Mouse (Mus musculus): Measurements from ENCODE around the gene Cyp2c70. TPM values are rescaled to one million over a fixed set of nuclear protein-coding genes. Genes with fewer than 3 reads are reported as not detected.
"Not testable (repeated sequence)": the region's sequence is repeated elsewhere in the genome, so short reads cannot be mapped to it uniquely, and the experiment has no call there.

The Cyp2c70 gene
- 0.18 TPM in 1 of 2 replicates, not detected in the other for polyA plus RNA-seq (2015; fragmentation: Nextera tagmentation; extraction: Ambion mirVana)

DNA sequence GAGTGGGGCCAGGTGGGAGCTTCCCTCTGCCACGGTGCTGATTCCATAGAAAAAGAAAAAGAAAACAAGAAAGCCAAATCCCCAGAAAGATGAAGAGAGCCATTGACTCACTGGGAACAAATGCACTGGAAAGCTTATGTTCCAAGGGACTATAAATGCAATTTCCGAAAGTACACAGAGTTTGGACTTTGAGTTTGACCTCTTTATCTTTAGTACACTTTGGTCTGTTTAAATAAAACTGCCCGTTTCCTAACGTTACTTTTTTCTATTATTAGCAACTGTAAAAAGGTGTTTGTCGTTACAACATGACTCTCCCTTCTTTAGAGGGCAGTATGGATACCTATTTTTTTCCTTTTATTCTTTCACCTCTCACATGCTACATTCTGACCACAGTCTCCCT is at the start of gene Cyp2c70:
TSS of gene Cyp2c70 (minus strand) at position 174 of the 400 bp plus-strand sequence.
- no peak for ATAC-seq (replicated peaks; ENCODE audit: insufficient number of reproducible peaks, insufficient read depth, low FRiP score, low read depth)
- Histone ChIP-seq H3K4me2 (no peak within 1 kb of the TSS), H3K4me3 (no peak within 1 kb of the TSS), H3K9me3 (replicated peaks) (no peaks in the 10 kb centered on the region), H3K4me1 (replicated peaks) (no peaks in the 10 kb centered on the region), H3K27me3 (no peaks in the 10 kb centered on the region), H3K27ac (no peak within 1 kb of the TSS), H3K36me3 (no peaks in the 10 kb centered on the region), H3K9ac (no peak within 1 kb of the TSS)
- WGBS, result 57% methylated on average over 5 of the region's 5 CpGs

DNA sequence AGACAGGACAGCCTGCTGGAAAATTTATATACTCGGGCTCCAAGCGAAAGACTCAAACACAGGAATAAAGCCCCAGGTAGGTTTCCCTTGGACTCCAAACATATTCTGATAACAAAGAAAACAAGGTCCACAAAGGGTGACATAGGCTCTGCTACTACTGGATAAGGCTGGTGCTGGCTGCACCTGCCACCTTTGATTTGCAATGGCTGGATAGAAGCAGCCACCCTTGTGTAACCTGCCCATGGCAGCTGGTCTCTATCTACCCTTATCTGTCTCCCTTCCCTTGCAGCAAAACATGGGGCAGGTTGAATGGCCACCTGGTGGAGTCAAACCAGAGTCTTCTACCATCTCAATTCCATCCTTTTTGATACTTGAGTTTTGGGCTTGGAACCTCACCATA is 45.4 kb upstream of the Cyp2c70 start:
- Histone ChIP-seq H3K9ac (no peak overlapping the region), H3K4me1 (replicated peaks) (no peaks in the 10 kb centered on the region), H3K9me3 (replicated peaks) (no peaks in the 10 kb centered on the region), H3K27ac (no peak overlapping the region), H3K4me2 (no peak overlapping the region), H3K27me3 (no peaks in the 10 kb centered on the region), H3K36me3 (peaks cover 17% of the 10 kb centered on the region), H3K4me3 (no peak overlapping the region)
- 87% methylated on average over 2 of the region's 2 CpGs for WGBS
- ATAC-seq (replicated peaks; ENCODE audit: insufficient number of reproducible peaks, insufficient read depth, low FRiP score, low read depth), result no peak

DNA sequence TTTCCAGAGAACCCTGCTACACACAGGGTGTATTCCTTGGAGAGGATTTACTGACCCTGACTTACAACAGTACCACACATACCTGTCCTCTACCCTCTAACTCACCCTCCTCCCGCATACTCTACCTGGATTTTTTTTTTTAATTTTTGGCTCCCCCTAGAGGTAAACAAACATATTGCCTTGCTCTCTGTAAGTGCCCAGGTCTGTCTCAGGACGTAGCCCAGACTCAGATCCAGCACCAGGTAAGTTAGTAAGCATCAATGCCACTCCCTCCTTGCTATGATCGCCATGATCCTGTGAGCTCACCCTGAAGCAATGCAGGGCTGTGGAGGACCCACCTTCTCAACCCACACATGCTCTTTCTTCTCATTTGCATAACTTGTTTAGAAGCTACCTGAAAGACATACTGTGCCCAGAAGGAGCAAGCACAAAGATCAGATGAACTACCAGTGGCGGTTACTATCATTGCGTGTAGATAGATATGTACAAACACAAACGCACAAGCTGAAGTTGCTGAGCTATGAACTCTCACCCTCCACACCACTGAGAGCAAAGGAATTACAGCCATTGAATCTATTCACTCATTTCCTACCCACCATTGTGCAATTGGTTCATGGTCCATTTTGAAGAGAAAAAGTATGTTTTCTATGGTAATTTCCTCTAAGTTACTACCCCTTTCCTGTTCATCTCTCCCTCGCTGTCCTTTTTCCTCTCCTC is 44.9 kb upstream of the Cyp2c70 start:
- no peak overlapping the region for H3K9ac ChIP-seq
- WGBS, result 74% methylated on average over 7 of the region's 7 CpGs
- H3K36me3 ChIP-seq, result peaks cover 17% of the 10 kb centered on the region
- no peaks in the 10 kb centered on the region for H3K4me1 ChIP-seq (replicated peaks)
- H3K27ac ChIP-seq, result no peak overlapping the region
- no peaks in the 10 kb centered on the region for H3K9me3 ChIP-seq (replicated peaks)
- H3K4me3 ChIP-seq, result no peak overlapping the region
- H3K27me3 ChIP-seq, result no peaks in the 10 kb centered on the region
- H3K4me2 ChIP-seq, result no peak overlapping the region
- no peak for ATAC-seq (replicated peaks; ENCODE audit: insufficient number of reproducible peaks, insufficient read depth, low FRiP score, low read depth)

DNA sequence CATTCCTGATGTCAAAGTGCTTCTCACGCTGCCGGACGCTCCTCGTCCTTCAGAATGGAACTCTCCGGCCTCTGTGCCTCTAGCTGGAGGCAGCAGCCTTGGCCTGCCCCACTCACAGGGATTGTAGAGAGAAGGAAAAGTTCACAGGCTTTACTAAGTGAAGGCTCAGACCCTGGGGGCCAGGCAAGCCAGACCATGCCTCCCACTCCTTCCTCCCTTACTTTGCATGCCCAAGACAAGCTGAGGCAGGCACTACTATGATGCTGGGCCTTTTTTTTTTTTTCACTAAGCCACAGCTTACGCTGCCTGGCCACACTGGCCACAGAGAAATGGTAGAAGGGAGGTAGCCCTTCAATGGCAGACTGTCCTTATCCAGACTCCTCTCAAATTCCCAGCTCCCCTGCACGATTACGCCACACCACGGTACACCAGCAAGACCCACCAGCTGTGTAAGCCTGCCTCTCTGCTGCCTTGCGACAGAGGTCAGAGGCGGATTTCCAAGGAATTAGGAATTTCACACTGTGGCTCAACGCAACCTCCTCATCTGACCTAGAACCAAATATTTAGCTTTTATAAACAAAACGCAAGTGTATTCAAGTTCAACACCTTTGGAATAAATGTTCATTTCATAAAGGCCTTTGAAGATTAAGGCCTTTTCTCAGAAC is 44.1 kb upstream of the Cyp2c70 start:
- no peaks in the 10 kb centered on the region for H3K27me3 ChIP-seq
- no peak for ATAC-seq (replicated peaks; ENCODE audit: insufficient number of reproducible peaks, insufficient read depth, low FRiP score, low read depth)
- no peak overlapping the region for H3K4me2 ChIP-seq
- peaks cover 17% of the 10 kb centered on the region for H3K36me3 ChIP-seq
- H3K4me3 ChIP-seq, result no peak overlapping the region
- 85% methylated on average over 13 of the region's 13 CpGs for WGBS
- no peaks in the 10 kb centered on the region for H3K4me1 ChIP-seq (replicated peaks)
- no peak overlapping the region for H3K9ac ChIP-seq
- no peak overlapping the region for H3K27ac ChIP-seq
- no peaks in the 10 kb centered on the region for H3K9me3 ChIP-seq (replicated peaks)

DNA sequence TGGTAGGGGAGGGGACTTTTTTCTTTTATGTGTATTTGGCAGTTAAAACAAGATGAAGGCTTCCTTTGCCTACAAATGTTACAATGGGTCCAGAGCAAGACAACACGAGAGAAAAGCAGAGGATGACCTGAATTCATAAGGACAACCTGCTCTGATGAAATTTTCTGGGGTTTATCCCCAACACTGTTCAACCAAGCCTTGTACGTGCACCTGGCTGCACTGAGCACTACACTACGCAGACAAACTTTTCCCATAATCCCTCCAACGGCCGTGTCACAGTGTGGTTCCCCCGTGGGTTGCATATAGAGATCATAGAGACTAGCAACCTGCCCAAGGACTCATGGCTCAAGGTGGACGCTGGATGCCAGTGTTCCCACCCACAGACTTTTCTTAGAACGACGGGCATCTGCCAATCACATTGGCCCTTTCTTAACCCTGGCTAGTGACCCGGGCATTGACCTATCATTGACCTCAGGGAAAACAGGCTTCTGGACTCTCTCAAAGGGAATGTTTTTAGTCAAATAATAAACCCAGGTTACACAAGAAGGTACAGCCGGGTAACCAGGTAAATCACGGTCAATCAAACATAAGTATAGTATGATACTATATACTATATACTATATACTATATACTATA is 39.5 kb upstream of the Cyp2c70 start:
- H3K4me3 ChIP-seq, result no peak overlapping the region
- no peaks in the 10 kb centered on the region for H3K27me3 ChIP-seq
- no peaks in the 10 kb centered on the region for H3K9me3 ChIP-seq (replicated peaks)
- WGBS, result 83% methylated on average over 12 of the region's 12 CpGs
- ATAC-seq (replicated peaks; ENCODE audit: insufficient number of reproducible peaks, insufficient read depth, low FRiP score, low read depth), result no peak
- H3K4me2 ChIP-seq, result no peak overlapping the region
- no peaks in the 10 kb centered on the region for H3K4me1 ChIP-seq (replicated peaks)
- no peak overlapping the region for H3K9ac ChIP-seq
- no peak overlapping the region for H3K27ac ChIP-seq
- H3K36me3 ChIP-seq, result peaks cover 37% of the 10 kb centered on the region

DNA sequence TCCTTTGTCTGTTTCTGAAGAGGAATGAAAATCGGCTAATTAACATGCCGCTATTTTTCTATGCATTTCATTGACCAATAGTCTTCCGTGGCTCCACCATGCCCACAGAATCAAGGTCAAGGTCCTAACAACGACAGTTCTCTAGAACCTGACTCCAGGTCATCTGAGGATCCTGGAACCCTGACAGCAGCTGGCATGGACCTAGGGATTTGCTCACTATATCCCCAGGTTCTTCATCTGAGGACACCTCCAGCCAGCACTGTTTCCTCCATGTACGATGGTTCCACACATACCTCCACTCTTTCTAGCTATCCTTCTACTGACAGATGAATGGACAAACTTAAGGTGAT is 38.6 kb upstream of the Cyp2c70 start:
- Histone ChIP-seq H3K36me3 (peaks cover 38% of the 10 kb centered on the region), H3K4me3 (no peak overlapping the region), H3K4me2 (no peak overlapping the region), H3K9ac (no peak overlapping the region), H3K27ac (no peak overlapping the region), H3K4me1 (replicated peaks) (no peaks in the 10 kb centered on the region), H3K9me3 (replicated peaks) (no peaks in the 10 kb centered on the region), H3K27me3 (no peaks in the 10 kb centered on the region)
- WGBS, result 59% methylated on average over 5 of the region's 5 CpGs
- ATAC-seq (replicated peaks; ENCODE audit: insufficient number of reproducible peaks, insufficient read depth, low FRiP score, low read depth), result no peak

DNA sequence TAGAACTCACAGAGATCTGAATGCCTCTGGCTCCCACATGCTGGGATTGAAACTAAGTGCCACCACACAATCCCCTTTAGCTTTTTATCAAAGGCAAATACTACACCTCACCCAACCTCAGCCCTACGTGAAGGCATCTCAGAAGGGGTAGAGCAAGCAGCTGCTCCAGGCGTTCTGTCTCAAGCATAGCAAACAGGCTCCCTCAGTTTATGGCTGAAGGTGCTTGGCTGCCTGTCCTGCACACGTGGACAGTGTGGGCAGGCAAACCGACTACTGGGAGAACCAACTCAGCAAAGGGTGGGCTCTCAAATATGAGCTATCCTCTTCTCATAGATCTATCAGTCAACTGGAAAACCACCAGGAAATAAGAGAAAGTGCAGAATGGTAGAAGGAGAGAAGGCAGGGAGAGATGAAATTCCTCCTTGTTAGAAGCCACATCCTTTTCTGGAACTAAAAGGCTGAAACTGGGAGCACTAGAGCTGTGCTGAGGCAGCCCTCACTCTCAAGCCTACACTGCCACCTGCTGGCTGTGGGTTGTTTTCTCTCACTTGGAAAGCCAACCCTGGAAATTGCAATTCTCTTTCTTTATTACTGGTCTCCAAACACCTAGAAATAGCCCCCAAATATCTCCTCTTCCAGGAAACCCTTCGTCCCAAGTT is 38.1 kb upstream of the Cyp2c70 start:
- no peak for ATAC-seq (replicated peaks; ENCODE audit: insufficient number of reproducible peaks, insufficient read depth, low FRiP score, low read depth)
- Histone ChIP-seq H3K36me3 (peaks cover 38% of the 10 kb centered on the region), H3K9me3 (replicated peaks) (no peaks in the 10 kb centered on the region), H3K4me2 (no peak overlapping the region), H3K27me3 (no peaks in the 10 kb centered on the region), H3K4me3 (no peak overlapping the region), H3K4me1 (replicated peaks) (no peaks in the 10 kb centered on the region), H3K27ac (no peak overlapping the region), H3K9ac (no peak overlapping the region)
- 69% methylated on average over 5 of the region's 5 CpGs for WGBS

DNA sequence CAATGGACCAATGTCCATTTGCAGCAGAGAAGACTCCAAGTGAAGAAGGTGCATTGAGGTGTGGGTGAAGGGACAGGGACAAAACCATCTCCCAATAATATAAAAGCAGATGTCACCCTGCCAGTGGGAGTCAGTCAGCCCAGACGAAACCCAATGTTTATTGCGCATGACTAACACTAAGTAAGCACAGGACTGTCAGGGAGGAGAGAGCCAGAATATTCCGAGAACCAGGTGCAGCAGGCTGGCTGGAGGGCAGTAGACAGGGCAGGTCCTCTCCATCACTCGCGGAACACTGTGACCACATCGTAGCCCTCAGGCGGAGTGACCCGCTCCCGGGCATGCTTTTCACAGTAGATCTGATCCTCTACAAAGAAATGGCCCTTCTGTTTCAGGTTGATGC is 35.2 kb upstream of the Cyp2c70 start:
- not testable (repeated sequence) for H3K9ac ChIP-seq; H3K27me3 ChIP-seq; ATAC-seq (replicated peaks; ENCODE audit: insufficient number of reproducible peaks, insufficient read depth, low FRiP score, low read depth); H3K4me2 ChIP-seq; H3K9me3 ChIP-seq (replicated peaks); H3K27ac ChIP-seq; H3K4me3 ChIP-seq; H3K4me1 ChIP-seq (replicated peaks)
- peaks cover 20% of the 10 kb centered on the region; the same call in 1 of the 2 replicates for H3K36me3 ChIP-seq
- WGBS, result 93% methylated on average over 9 of the region's 9 CpGs

DNA sequence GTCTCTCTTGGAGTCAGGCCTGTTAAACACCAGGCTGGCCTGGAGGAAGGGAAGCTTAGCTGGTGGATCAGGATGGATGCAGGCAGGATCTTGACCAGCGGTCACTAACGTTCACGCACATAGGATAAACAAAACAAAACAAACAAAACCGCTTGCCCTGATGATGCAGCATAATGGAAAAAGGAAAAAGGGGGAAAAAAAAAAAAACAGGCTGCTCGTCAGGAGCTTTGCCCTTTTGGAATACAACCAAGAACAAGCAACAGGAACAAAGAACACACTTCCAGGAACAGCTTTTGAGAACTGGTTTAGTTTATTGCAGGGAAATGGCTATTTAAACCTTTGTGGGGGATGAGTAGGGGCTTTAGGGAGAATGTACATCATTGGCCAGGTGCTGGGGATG is 33.7 kb upstream of the Cyp2c70 start:
- H3K27ac ChIP-seq, result no peak overlapping the region
- no peak for ATAC-seq (replicated peaks; ENCODE audit: insufficient number of reproducible peaks, insufficient read depth, low FRiP score, low read depth)
- no peaks in the 10 kb centered on the region for H3K9me3 ChIP-seq (replicated peaks)
- no peak overlapping the region for H3K4me3 ChIP-seq
- H3K36me3 ChIP-seq, result peaks cover 20% of the 10 kb centered on the region; the same call in 1 of the 2 replicates
- H3K4me2 ChIP-seq, result no peak overlapping the region
- 74% methylated on average over 5 of the region's 5 CpGs for WGBS
- H3K4me1 ChIP-seq (replicated peaks), result no peaks in the 10 kb centered on the region
- H3K9ac ChIP-seq, result no peak overlapping the region
- H3K27me3 ChIP-seq, result no peaks in the 10 kb centered on the region

DNA sequence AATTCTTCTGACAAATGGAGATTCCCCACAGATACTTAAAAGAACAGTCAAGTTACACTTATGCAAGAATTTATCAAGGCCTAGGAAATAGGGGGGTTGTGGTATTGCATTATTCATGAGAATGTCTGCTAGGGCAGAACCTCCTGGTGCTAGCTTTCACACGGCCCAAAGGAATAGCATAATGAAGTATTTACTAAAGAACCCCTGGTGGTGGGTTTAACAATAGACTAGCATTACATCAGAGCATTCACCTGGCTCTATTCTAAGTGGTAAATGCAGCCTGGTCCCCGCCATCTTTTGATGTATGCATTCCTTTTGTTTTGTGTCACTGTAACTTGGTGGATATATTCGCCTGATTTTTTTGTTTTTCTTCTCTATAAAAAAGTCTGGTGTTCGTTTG is 15.8 kb upstream of the Cyp2c70 start:
- not testable (repeated sequence) for H3K4me3 ChIP-seq; H3K9ac ChIP-seq; H3K4me1 ChIP-seq (replicated peaks); H3K36me3 ChIP-seq; ATAC-seq (replicated peaks; ENCODE audit: insufficient number of reproducible peaks, insufficient read depth, low FRiP score, low read depth); H3K4me2 ChIP-seq; H3K9me3 ChIP-seq (replicated peaks); H3K27ac ChIP-seq; H3K27me3 ChIP-seq
- 69% methylated on average over 4 of the region's 4 CpGs for WGBS

DNA sequence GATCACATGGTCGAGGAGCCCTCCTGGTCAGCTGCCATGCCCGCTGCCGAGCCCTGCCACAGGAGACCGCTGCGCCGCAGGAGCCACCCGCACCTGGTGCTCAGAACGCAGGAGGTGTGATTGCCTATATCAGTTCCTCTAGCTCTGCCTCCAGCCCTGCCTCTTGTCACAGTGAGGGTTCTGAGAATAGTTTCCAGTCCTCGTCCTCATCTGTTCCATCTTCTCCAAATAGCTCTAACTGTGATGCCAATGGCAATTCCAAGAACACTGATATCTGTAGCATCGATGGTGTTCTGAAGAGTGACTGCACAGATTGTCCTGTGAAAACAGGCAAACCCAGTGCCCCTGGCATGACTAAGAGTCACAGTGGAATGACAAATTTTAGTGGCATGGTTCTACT is 3.5 kb upstream of the Cyp2c70 start:
- 88% methylated on average over 10 of the region's 10 CpGs for WGBS
- H3K9ac ChIP-seq, result no peak overlapping the region
- no peak overlapping the region for H3K27ac ChIP-seq
- no peaks in the 10 kb centered on the region for H3K9me3 ChIP-seq (replicated peaks)
- H3K27me3 ChIP-seq, result no peaks in the 10 kb centered on the region
- H3K4me1 ChIP-seq (replicated peaks), result no peaks in the 10 kb centered on the region
- no peak overlapping the region for H3K4me3 ChIP-seq
- H3K4me2 ChIP-seq, result no peak overlapping the region
- no peak for ATAC-seq (replicated peaks; ENCODE audit: insufficient number of reproducible peaks, insufficient read depth, low FRiP score, low read depth)
- no peaks in the 10 kb centered on the region for H3K36me3 ChIP-seq
